Mouse (Mus musculus): ENCODE results near the gene Gimap1. TPM values are rescaled to one million over a fixed set of nuclear protein-coding genes. Genes with fewer than 3 reads are reported as not detected.

Gimap1 gene
- polyA plus RNA-seq, 1 experiment from 2014 or later = 5.0 TPM

- whole genome bisulfite sequencing = 84% methylated on average over 1 of the region's 1 CpGs
- no peak overlapping the region for H3K4me3 ChIP-seq
- H3K9me3 ChIP-seq = no peaks in the 10 kb centered on the region
- no peaks in the 10 kb centered on the region for H3K27me3 ChIP-seq (ENCODE audit: insufficient read depth, poor library complexity, severe bottlenecking)
- H3K36me3 ChIP-seq = no peaks in the 10 kb centered on the region
- H3K4me1 ChIP-seq (replicated peaks) = no peaks in the 10 kb centered on the region
- no peak for DNase-seq (ENCODE audit: low spot score)
- H3K27ac ChIP-seq = no peak overlapping the region
Measured at GRCm38 (mm10) chr6:48785189-48785588, 46.3 kb downstream of the Gimap1 start.

- no peaks in the 10 kb centered on the region for H3K27me3 ChIP-seq (ENCODE audit: insufficient read depth, poor library complexity, severe bottlenecking)
- no peaks in the 10 kb centered on the region for H3K4me1 ChIP-seq (replicated peaks)
- no peak for DNase-seq (ENCODE audit: low spot score)
- no peak overlapping the region for H3K27ac ChIP-seq
- 83% methylated on average over 2 of the region's 2 CpGs for WGBS
- H3K4me3 ChIP-seq = no peak overlapping the region
- H3K36me3 ChIP-seq = no peaks in the 10 kb centered on the region
- no peaks in the 10 kb centered on the region for H3K9me3 ChIP-seq
Measured at GRCm38 (mm10) chr6:48785601-48786000, 46.7 kb downstream of the Gimap1 start.

GRCm38 (mm10) chr6:48787867-48788266 lies 49.0 kb downstream of the Gimap1 start:
- H3K27me3 ChIP-seq (ENCODE audit: insufficient read depth, poor library complexity, severe bottlenecking) = no peaks in the 10 kb centered on the region
- no peaks in the 10 kb centered on the region for H3K4me1 ChIP-seq (replicated peaks)
- H3K27ac ChIP-seq = no peak overlapping the region
- H3K9me3 ChIP-seq = no peaks in the 10 kb centered on the region
- 86% methylated on average over 2 of the region's 2 CpGs for WGBS
- no peaks in the 10 kb centered on the region for H3K36me3 ChIP-seq
- no peak overlapping the region for H3K4me3 ChIP-seq
- DNase-seq (ENCODE audit: low spot score) = no peak

Other genes with a start within 250 kb of the Gimap1 start
- gene Atp6v0e2, start 201.4 kb upstream of the Gimap1 start, polyA plus RNA-seq (2016; fragmentation: Nextera tagmentation; extraction: Ambion mirVana) = 45.7 and 62.2 TPM in 2 replicates
- gene Lrrc61, start 184.3 kb upstream of the Gimap1 start, polyA plus RNA-seq (2016; fragmentation: Nextera tagmentation; extraction: Ambion mirVana) = 16.9 and 25.2 TPM in 2 replicates
- gene Rarres2, start 166.3 kb upstream of the Gimap1 start, polyA plus RNA-seq (2016; fragmentation: Nextera tagmentation; extraction: Ambion mirVana) = 0.42 and 1.9 TPM in 2 replicates
- gene Gm45021, start 149.4 kb upstream of the Gimap1 start, polyA plus RNA-seq (2016; fragmentation: Nextera tagmentation; extraction: Ambion mirVana) = not detected in 2 replicates
- gene Repin1, start 145.2 kb upstream of the Gimap1 start, polyA plus RNA-seq (2016; fragmentation: Nextera tagmentation; extraction: Ambion mirVana) = 55.9 and 57.2 TPM in 2 replicates
- 1.2 TPM in 1 of 2 replicates, not detected in the other for gene Gm44965, start 145.1 kb upstream of the Gimap1 start, polyA plus RNA-seq (2016; fragmentation: Nextera tagmentation; extraction: Ambion mirVana)
- 10.5 and 12.5 TPM in 2 replicates for gene Zfp775, start 137.0 kb upstream of the Gimap1 start, polyA plus RNA-seq (2016; fragmentation: Nextera tagmentation; extraction: Ambion mirVana)
- gene AI854703, start 112.3 kb upstream of the Gimap1 start, polyA plus RNA-seq (2016; fragmentation: Nextera tagmentation; extraction: Ambion mirVana) = 0.96 and 1.3 TPM in 2 replicates
- 0.37 and 0.75 TPM in 2 replicates for gene Gimap8, start 91.8 kb upstream of the Gimap1 start, polyA plus RNA-seq (2016; fragmentation: Nextera tagmentation; extraction: Ambion mirVana)
- gene Gimap9, start 62.9 kb upstream of the Gimap1 start, polyA plus RNA-seq (2016; fragmentation: Nextera tagmentation; extraction: Ambion mirVana) = 3.4 and 4.4 TPM in 2 replicates
- 5.3 and 5.8 TPM in 2 replicates for gene Gimap4, start 54.5 kb upstream of the Gimap1 start, polyA plus RNA-seq (2016; fragmentation: Nextera tagmentation; extraction: Ambion mirVana)
- gene Gimap6, start 30.8 kb upstream of the Gimap1 start, polyA plus RNA-seq (2016; fragmentation: Nextera tagmentation; extraction: Ambion mirVana) = 10.0 and 10.4 TPM in 2 replicates
- not detected in 2 replicates for gene Gm28053, start 20.4 kb upstream of the Gimap1 start, polyA plus RNA-seq (2016; fragmentation: Nextera tagmentation; extraction: Ambion mirVana)
- gene Gimap7, start 20.4 kb upstream of the Gimap1 start, polyA plus RNA-seq (2016; fragmentation: Nextera tagmentation; extraction: Ambion mirVana) = not detected in 2 replicates
- 0.47 and 0.71 TPM in 2 replicates for gene Gimap5, start 7.1 kb downstream of the Gimap1 start, polyA plus RNA-seq (2016; fragmentation: Nextera tagmentation; extraction: Ambion mirVana)
- 0.09 TPM in 1 of 2 replicates, not detected in the other for gene Gimap3, start 31.8 kb downstream of the Gimap1 start, polyA plus RNA-seq (2016; fragmentation: Nextera tagmentation; extraction: Ambion mirVana)
- gene Tmem176a, start 101.9 kb downstream of the Gimap1 start, polyA plus RNA-seq (2016; fragmentation: Nextera tagmentation; extraction: Ambion mirVana) = 16.9 and 21.5 TPM in 2 replicates
- 34.0 and 52.9 TPM in 2 replicates for gene Tmem176b, start 102.4 kb downstream of the Gimap1 start, polyA plus RNA-seq (2016; fragmentation: Nextera tagmentation; extraction: Ambion mirVana)
- gene Aoc1, start 133.8 kb downstream of the Gimap1 start, polyA plus RNA-seq (2016; fragmentation: Nextera tagmentation; extraction: Ambion mirVana) = not detected in 2 replicates
- not detected in 2 replicates for gene 1600015I10Rik, start 190.8 kb downstream of the Gimap1 start, polyA plus RNA-seq (2016; fragmentation: Nextera tagmentation; extraction: Ambion mirVana)
- not detected in 2 replicates for gene Doxl2, start 235.9 kb downstream of the Gimap1 start, polyA plus RNA-seq (2016; fragmentation: Nextera tagmentation; extraction: Ambion mirVana)
- not detected in 2 replicates for gene Svs1, start 247.8 kb downstream of the Gimap1 start, polyA plus RNA-seq (2016; fragmentation: Nextera tagmentation; extraction: Ambion mirVana)

Measured in hindbrain, embryonic 10.5 days (tissue).